Mouse (Mus musculus): ENCODE data around the gene 1810049J17Rik. TPM values are rescaled to one million over a fixed set of nuclear protein-coding genes. Genes with fewer than 3 reads are reported as not detected.
A peak's percentile ranks its signal among the peaks of the same experiment; 100 is the strongest.
"Not testable (repeated sequence)": the region's sequence is repeated elsewhere in the genome, so short reads cannot be mapped to it uniquely, and the experiment has no call there.

The 1810049J17Rik gene
- 0.75 TPM in 1 of 2 replicates, not detected in the other for polyA plus RNA-seq (2015; fragmentation: Nextera tagmentation; extraction: Ambion mirVana)

GRCm38 (mm10) chr15:12321788-12322621 lies at the start of gene 1810049J17Rik:
Gene 1810049J17Rik, minus strand, starts transcription at chr15:12321899.
- no peaks in the 10 kb centered on the region for H3K36me3 ChIP-seq (ENCODE audit: control insufficient read depth, insufficient read depth, low read length)
- peak within 1 kb of the TSS; percentile 100 for H3K9ac ChIP-seq (ENCODE audit: low read length)
- peaks cover 16% of the 10 kb centered on the region; the same call in 1 of the 2 replicates for H3K4me1 ChIP-seq (ENCODE audit: control insufficient read depth, insufficient read depth, low read length)
- peak within 1 kb of the TSS; percentile 100 for H3K4me3 ChIP-seq (replicated peaks; ENCODE audit: low read length)
- WGBS = under 1% methylated on average over 65 of the region's 70 CpGs
- peak within 1 kb of the TSS; percentile 88 for H3K4me2 ChIP-seq (ENCODE audit: low read depth, low read length)
- ATAC-seq (ENCODE audit: insufficient read depth, low FRiP score) = peak; percentile 31
- no peaks in the 10 kb centered on the region for H3K27me3 ChIP-seq (ENCODE audit: control insufficient read depth, insufficient read depth, low read length)
- no peaks in the 10 kb centered on the region for H3K9me3 ChIP-seq (replicated peaks; ENCODE audit: control insufficient read depth, low read length)
- H3K27ac ChIP-seq (ENCODE audit: low read length) = peak within 1 kb of the TSS; percentile 89

GRCm38 (mm10) chr15:12371183-12371582 lies 49.5 kb upstream of the 1810049J17Rik start:
- H3K4me3 ChIP-seq (replicated peaks; ENCODE audit: low read length) = no peak overlapping the region
- H3K27ac ChIP-seq (ENCODE audit: low read length) = no peak overlapping the region
- H3K27me3 ChIP-seq (ENCODE audit: control insufficient read depth, insufficient read depth, low read length) = no peaks in the 10 kb centered on the region
- peaks cover 9% of the 10 kb centered on the region for H3K4me1 ChIP-seq (ENCODE audit: control insufficient read depth, insufficient read depth, low read length)
- H3K4me2 ChIP-seq (ENCODE audit: low read depth, low read length) = no peak overlapping the region
- peak; percentile 14; the same call in 1 of the 2 replicates for ATAC-seq (ENCODE audit: insufficient read depth, low FRiP score)
- H3K9ac ChIP-seq (ENCODE audit: low read length) = no peak overlapping the region
- 5% methylated on average over 8 of the region's 8 CpGs for WGBS
- no peaks in the 10 kb centered on the region for H3K9me3 ChIP-seq (replicated peaks; ENCODE audit: control insufficient read depth, low read length)
- H3K36me3 ChIP-seq (ENCODE audit: control insufficient read depth, insufficient read depth, low read length) = no peaks in the 10 kb centered on the region

- 89% methylated on average over 3 of the region's 3 CpGs for WGBS
- Histone ChIP-seq H3K27me3 (ENCODE audit: control insufficient read depth, insufficient read depth, low read length) (no peaks in the 10 kb centered on the region), H3K9me3 (replicated peaks; ENCODE audit: control insufficient read depth, low read length) (no peaks in the 10 kb centered on the region), H3K4me2 (ENCODE audit: low read depth, low read length) (no peak overlapping the region), H3K4me1 (ENCODE audit: control insufficient read depth, insufficient read depth, low read length) (peaks cover 7% of the 10 kb centered on the region; the same call in 1 of the 2 replicates), H3K9ac (ENCODE audit: low read length) (no peak overlapping the region), H3K27ac (ENCODE audit: low read length) (no peak overlapping the region), H3K4me3 (replicated peaks; ENCODE audit: low read length) (no peak overlapping the region), H3K36me3 (ENCODE audit: control insufficient read depth, insufficient read depth, low read length) (no peaks in the 10 kb centered on the region)
- no peak for ATAC-seq (ENCODE audit: insufficient read depth, low FRiP score)
Observed at GRCm38 (mm10) chr15:12370096-12370495, 48.4 kb upstream of the 1810049J17Rik start.

- H3K27me3 ChIP-seq (ENCODE audit: control insufficient read depth, insufficient read depth, low read length) = no peaks in the 10 kb centered on the region
- H3K27ac ChIP-seq (ENCODE audit: low read length) = no peak overlapping the region
- H3K4me3 ChIP-seq (replicated peaks; ENCODE audit: low read length) = no peak overlapping the region
- H3K9ac ChIP-seq (ENCODE audit: low read length) = no peak overlapping the region
- ATAC-seq (ENCODE audit: insufficient read depth, low FRiP score) = no peak
- H3K4me1 ChIP-seq (ENCODE audit: control insufficient read depth, insufficient read depth, low read length) = peaks cover 7% of the 10 kb centered on the region; the same call in 1 of the 2 replicates
- H3K9me3 ChIP-seq (replicated peaks; ENCODE audit: control insufficient read depth, low read length) = no peaks in the 10 kb centered on the region
- no peak overlapping the region for H3K4me2 ChIP-seq (ENCODE audit: low read depth, low read length)
- WGBS = 80% methylated on average over 4 of the region's 4 CpGs
- H3K36me3 ChIP-seq (ENCODE audit: control insufficient read depth, insufficient read depth, low read length) = no peaks in the 10 kb centered on the region
Observed at GRCm38 (mm10) chr15:12368850-12369249, 47.2 kb upstream of the 1810049J17Rik start.

- WGBS = 89% methylated on average over 11 of the region's 11 CpGs
- no peaks in the 10 kb centered on the region for H3K36me3 ChIP-seq (ENCODE audit: control insufficient read depth, insufficient read depth, low read length)
- no peaks in the 10 kb centered on the region for H3K27me3 ChIP-seq (ENCODE audit: control insufficient read depth, insufficient read depth, low read length)
- H3K9me3 ChIP-seq (replicated peaks; ENCODE audit: control insufficient read depth, low read length) = no peaks in the 10 kb centered on the region
- ATAC-seq (ENCODE audit: insufficient read depth, low FRiP score) = no peak
- H3K9ac ChIP-seq (ENCODE audit: low read length) = no peak overlapping the region
- H3K4me1 ChIP-seq (ENCODE audit: control insufficient read depth, insufficient read depth, low read length) = peaks cover 7% of the 10 kb centered on the region; the same call in 1 of the 2 replicates
- H3K27ac ChIP-seq (ENCODE audit: low read length) = peak overlapping the region; percentile 77
- H3K4me3 ChIP-seq (replicated peaks; ENCODE audit: low read length) = no peak overlapping the region
- H3K4me2 ChIP-seq (ENCODE audit: low read depth, low read length) = peak overlapping the region; percentile 14; the same call in 1 of the 2 replicates
Observed at GRCm38 (mm10) chr15:12368357-12368756, 46.7 kb upstream of the 1810049J17Rik start.

GRCm38 (mm10) chr15:12367306-12368080 lies 45.8 kb upstream of the 1810049J17Rik start:
- no peaks in the 10 kb centered on the region for H3K9me3 ChIP-seq (replicated peaks; ENCODE audit: control insufficient read depth, low read length)
- peak; percentile 90 for ATAC-seq (ENCODE audit: insufficient read depth, low FRiP score)
- H3K4me3 ChIP-seq (replicated peaks; ENCODE audit: low read length) = no peak overlapping the region
- peak overlapping the region; percentile 14; the same call in 1 of the 2 replicates for H3K4me2 ChIP-seq (ENCODE audit: low read depth, low read length)
- no peak overlapping the region for H3K9ac ChIP-seq (ENCODE audit: low read length)
- H3K36me3 ChIP-seq (ENCODE audit: control insufficient read depth, insufficient read depth, low read length) = no peaks in the 10 kb centered on the region
- 43% methylated on average over 13 of the region's 13 CpGs for WGBS
- H3K27me3 ChIP-seq (ENCODE audit: control insufficient read depth, insufficient read depth, low read length) = no peaks in the 10 kb centered on the region
- peaks cover 7% of the 10 kb centered on the region; the same call in 1 of the 2 replicates for H3K4me1 ChIP-seq (ENCODE audit: control insufficient read depth, insufficient read depth, low read length)
- H3K27ac ChIP-seq (ENCODE audit: low read length) = peak overlapping the region; percentile 82

GRCm38 (mm10) chr15:12366580-12367305 lies 45.0 kb upstream of the 1810049J17Rik start:
- not testable (repeated sequence) for H3K36me3 ChIP-seq (ENCODE audit: control insufficient read depth, insufficient read depth, low read length); H3K9me3 ChIP-seq (replicated peaks; ENCODE audit: control insufficient read depth, low read length); ATAC-seq (ENCODE audit: insufficient read depth, low FRiP score); H3K9ac ChIP-seq (ENCODE audit: low read length); H3K27me3 ChIP-seq (ENCODE audit: control insufficient read depth, insufficient read depth, low read length); H3K4me3 ChIP-seq (replicated peaks; ENCODE audit: low read length); H3K4me1 ChIP-seq (ENCODE audit: control insufficient read depth, insufficient read depth, low read length)
- Histone ChIP-seq H3K4me2 (ENCODE audit: low read depth, low read length) (peak overlapping the region; percentile 11; the same call in 1 of the 2 replicates), H3K27ac (ENCODE audit: low read length) (peak overlapping the region; percentile 82)
- 87% methylated on average over 11 of the region's 11 CpGs for WGBS

- 49% methylated on average over 3 of the region's 3 CpGs for WGBS
- H3K9ac ChIP-seq (ENCODE audit: low read length) = no peak overlapping the region
- H3K9me3 ChIP-seq (replicated peaks; ENCODE audit: control insufficient read depth, low read length) = no peaks in the 10 kb centered on the region
- H3K36me3 ChIP-seq (ENCODE audit: control insufficient read depth, insufficient read depth, low read length) = peaks cover 6% of the 10 kb centered on the region; the same call in 1 of the 2 replicates
- H3K4me3 ChIP-seq (replicated peaks; ENCODE audit: low read length) = no peak overlapping the region
- H3K27me3 ChIP-seq (ENCODE audit: control insufficient read depth, insufficient read depth, low read length) = no peaks in the 10 kb centered on the region
- H3K4me1 ChIP-seq (ENCODE audit: control insufficient read depth, insufficient read depth, low read length) = peaks cover 7% of the 10 kb centered on the region; the same call in 1 of the 2 replicates
- H3K4me2 ChIP-seq (ENCODE audit: low read depth, low read length) = no peak overlapping the region
- no peak overlapping the region for H3K27ac ChIP-seq (ENCODE audit: low read length)
- no peak for ATAC-seq (ENCODE audit: insufficient read depth, low FRiP score)
Observed at GRCm38 (mm10) chr15:12366072-12366469, 44.4 kb upstream of the 1810049J17Rik start.

All from stomach, embryonic 16.5 days (tissue).